Mouse (Mus musculus) ovary, postnatal 14 days (tissue): ENCODE measurements around the gene Gm20870.
"Not testable (repeated sequence)": the region's sequence is repeated elsewhere in the genome, so short reads cannot be mapped to it uniquely, and the experiment has no call there.

ENCODE experiments used
- DNase-seq: peaks from one replicate; pipeline ENCODE4 v3.0.0; 2022; ENCODE audit warnings: low spot score

The Gm20870 gene

DNA sequence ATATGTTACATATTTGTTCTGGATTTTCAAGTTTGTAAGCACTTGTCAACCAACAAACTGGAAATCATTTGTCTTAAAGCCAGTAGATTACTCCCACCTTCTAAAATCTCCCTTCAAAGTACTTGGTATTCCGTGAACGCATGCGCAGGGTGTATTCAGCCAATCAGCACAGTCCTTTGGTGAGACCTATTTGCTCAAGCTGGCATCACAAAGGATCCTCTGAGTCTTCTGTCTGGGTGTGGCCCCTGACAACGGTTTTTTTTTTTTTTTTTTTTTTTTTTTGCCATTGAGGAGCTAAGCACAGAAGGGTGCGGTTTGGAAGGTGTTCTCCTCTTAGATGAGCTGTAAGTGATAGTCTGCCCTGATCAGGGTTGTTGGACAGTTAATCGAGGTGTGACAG, at the start of gene Gm20870:
Gene Gm20870 (plus strand): TSS at position 301 of the 400 bp plus-strand sequence.
- not testable (repeated sequence) for DNase-seq
